Mouse (Mus musculus) liver, embryonic 13.5 days (tissue): ENCODE data around the gene Cyth1. TPM values are rescaled to one million over a fixed set of nuclear protein-coding genes. Genes with fewer than 3 reads are reported as not detected.

Experiments
- ATAC-seq: fragments of 200-750 bp; cut with Nextera tagmentation; 2 replicates; pipeline ENCODE4 v1.8.0; 2017; ENCODE audit warnings: low read depth, mild to moderate bottlenecking, moderate number of reproducible peaks, moderate library complexity
- DNase-seq: peaks from one replicate; pipeline ENCODE4 v3.0.0; 2022
- H3K27ac ChIP-seq: fragments of 300-500 bp; sonication (generic); 2 replicates; pipeline ENCODE4 v1.5.1; 2015; ENCODE audit warnings: moderate library complexity, mild to moderate bottlenecking, inconsistent platforms
- H3K27me3 ChIP-seq: fragments of 300-500 bp; sonication (generic); 2 replicates; pipeline ENCODE4 v1.6.1; 2015; ENCODE audit warnings: mild to moderate bottlenecking, inconsistent platforms
- H3K36me3 ChIP-seq: fragments of 300-500 bp; sonication (generic); 2 replicates; pipeline ENCODE4 v1.6.1; 2015; ENCODE audit warnings: mild to moderate bottlenecking, inconsistent platforms
- H3K4me1 ChIP-seq: fragments of 300-500 bp; sonication (generic); replicated peaks from 2 replicates; pipeline ENCODE4 v1.6.1; 2015; ENCODE audit warnings: inconsistent platforms
- H3K4me2 ChIP-seq: fragments of 300-500 bp; sonication (generic); 2 replicates; pipeline ENCODE4 v1.6.1; 2015; ENCODE audit warnings: inconsistent platforms, mild to moderate bottlenecking, moderate library complexity
- H3K4me3 ChIP-seq: fragments of 300-500 bp; sonication (generic); replicated peaks from 2 replicates; pipeline ENCODE4 v1.5.1; 2015; ENCODE audit warnings: mild to moderate bottlenecking, inconsistent platforms
- H3K9ac ChIP-seq: fragments of 300-500 bp; sonication (generic); 2 replicates; pipeline ENCODE4 v1.6.1; 2015; ENCODE audit warnings: mild to moderate bottlenecking, inconsistent platforms
- H3K9me3 ChIP-seq: fragments of 300-500 bp; sonication (generic); replicated peaks from 2 replicates; pipeline ENCODE4 v1.6.1; 2016; ENCODE audit warnings: inconsistent platforms
- WGBS: fragments of 180-500 bp; shearing (Covaris S2); methylation state at CpG from one replicate; pipeline ENCODE4 v1.1.7; 2015; ENCODE audit not compliant: insufficient replicate concordance; 5-methylcytosine and 5-hydroxymethylcytosine counted together
- polyA plus RNA-seq: library from polyadenylated mRNA; unstranded; fragments of >200 nt; fragmentation: Nextera tagmentation; extraction: Ambion mirVana; gene quantifications from 2 replicates; pipeline ENCODE4 v1.2.1, GENCODE M21; 2015

Gene Cyth1
- polyA plus RNA-seq, 1 experiment from 2014 or later: 2.3 TPM

GRCm38 (mm10) chr11:118193390-118194147, 54.8 kb downstream of the Cyth1 start:
- no peaks in the 10 kb centered on the region for H3K27me3 ChIP-seq
- H3K4me2 ChIP-seq: no peak overlapping the region
- ATAC-seq (no peak), DNase-seq (no peak)
- H3K9me3 ChIP-seq: no peaks in the 10 kb centered on the region
- no peak overlapping the region for H3K9ac ChIP-seq
- H3K27ac ChIP-seq: no peak overlapping the region
- H3K36me3 ChIP-seq: no peaks in the 10 kb centered on the region
- H3K4me1 ChIP-seq: peaks cover 23% of the 10 kb centered on the region
- no peak overlapping the region for H3K4me3 ChIP-seq
- 71% methylated on average over 14 of the region's 14 CpGs for WGBS

GRCm38 (mm10) chr11:118192973-118193372, 55.4 kb downstream of the Cyth1 start:
- H3K27ac ChIP-seq: no peak overlapping the region
- no peak overlapping the region for H3K9ac ChIP-seq
- WGBS: 70% methylated on average over 5 of the region's 5 CpGs
- H3K4me2 ChIP-seq: no peak overlapping the region
- H3K4me3 ChIP-seq: no peak overlapping the region
- ATAC-seq (no peak), DNase-seq (no peak)
- peaks cover 18% of the 10 kb centered on the region for H3K4me1 ChIP-seq
- no peaks in the 10 kb centered on the region for H3K27me3 ChIP-seq
- H3K36me3 ChIP-seq: peaks cover 4% of the 10 kb centered on the region; the same call in 1 of the 2 replicates
- no peaks in the 10 kb centered on the region for H3K9me3 ChIP-seq

- Histone ChIP-seq H3K9me3 (no peaks in the 10 kb centered on the region), H3K9ac (no peak overlapping the region), H3K4me1 (peaks cover 11% of the 10 kb centered on the region; the same call in 1 of the 2 replicates), H3K4me3 (no peak overlapping the region), H3K4me2 (no peak overlapping the region), H3K27ac (no peak overlapping the region), H3K36me3 (peaks cover 16% of the 10 kb centered on the region; the same call in 1 of the 2 replicates), H3K27me3 (no peaks in the 10 kb centered on the region)
- ATAC-seq: no peak
- no peak for DNase-seq
- 82% methylated on average over 9 of the region's 9 CpGs for WGBS
Observed at GRCm38 (mm10) chr11:118182768-118183167, 65.6 kb downstream of the Cyth1 start.

GRCm38 (mm10) chr11:118182353-118182752, 66.0 kb downstream of the Cyth1 start:
- Histone ChIP-seq H3K4me3 (no peak overlapping the region), H3K9ac (no peak overlapping the region), H3K9me3 (no peaks in the 10 kb centered on the region), H3K36me3 (peaks cover 16% of the 10 kb centered on the region; the same call in 1 of the 2 replicates), H3K4me2 (no peak overlapping the region), H3K27ac (no peak overlapping the region), H3K27me3 (no peaks in the 10 kb centered on the region), H3K4me1 (peaks cover 11% of the 10 kb centered on the region; the same call in 1 of the 2 replicates)
- DNase-seq (no peak), ATAC-seq (no peak)
- WGBS: 74% methylated on average over 4 of the region's 4 CpGs

- H3K36me3 ChIP-seq: peaks cover 14% of the 10 kb centered on the region; the same call in 1 of the 2 replicates
- no peak overlapping the region for H3K4me3 ChIP-seq
- peaks cover 8% of the 10 kb centered on the region; the same call in 1 of the 2 replicates for H3K4me1 ChIP-seq
- ATAC-seq (no peak), DNase-seq (no peak)
- no peak overlapping the region for H3K9ac ChIP-seq
- H3K27ac ChIP-seq: no peak overlapping the region
- no peaks in the 10 kb centered on the region for H3K27me3 ChIP-seq
- 44% methylated on average over 7 of the region's 7 CpGs for WGBS
- no peak overlapping the region for H3K4me2 ChIP-seq
- no peaks in the 10 kb centered on the region for H3K9me3 ChIP-seq
Observed at GRCm38 (mm10) chr11:118180199-118180598, 68.2 kb downstream of the Cyth1 start.

- WGBS: 56% methylated on average over 5 of the region's 5 CpGs
- ATAC-seq: no peak
- Histone ChIP-seq H3K4me3 (no peak overlapping the region), H3K27ac (no peak overlapping the region), H3K4me1 (no peaks in the 10 kb centered on the region), H3K36me3 (peaks cover 9% of the 10 kb centered on the region; the same call in 1 of the 2 replicates), H3K9ac (no peak overlapping the region), H3K27me3 (no peaks in the 10 kb centered on the region), H3K4me2 (no peak overlapping the region), H3K9me3 (no peaks in the 10 kb centered on the region)
- no peak for DNase-seq
Observed at GRCm38 (mm10) chr11:118178236-118178635, 70.2 kb downstream of the Cyth1 start.

- WGBS: 76% methylated on average over 7 of the region's 7 CpGs
- Histone ChIP-seq H3K9ac (no peak overlapping the region), H3K4me3 (no peak overlapping the region), H3K4me1 (no peaks in the 10 kb centered on the region), H3K36me3 (no peaks in the 10 kb centered on the region), H3K9me3 (no peaks in the 10 kb centered on the region), H3K4me2 (no peak overlapping the region), H3K27me3 (no peaks in the 10 kb centered on the region), H3K27ac (no peak overlapping the region)
- ATAC-seq (no peak), DNase-seq (no peak)
Observed at GRCm38 (mm10) chr11:118174752-118175151, 73.6 kb downstream of the Cyth1 start.

GRCm38 (mm10) chr11:118172768-118173167, 75.6 kb downstream of the Cyth1 start:
- WGBS: 64% methylated on average over 5 of the region's 5 CpGs
- Histone ChIP-seq H3K27ac (no peak overlapping the region), H3K4me1 (no peaks in the 10 kb centered on the region), H3K9ac (no peak overlapping the region), H3K4me2 (no peak overlapping the region), H3K27me3 (no peaks in the 10 kb centered on the region), H3K9me3 (no peaks in the 10 kb centered on the region), H3K4me3 (no peak overlapping the region), H3K36me3 (peaks cover 4% of the 10 kb centered on the region; the same call in 1 of the 2 replicates)
- DNase-seq: no peak
- ATAC-seq: no peak

- Histone ChIP-seq H3K4me2 (no peak overlapping the region), H3K4me3 (no peak overlapping the region), H3K4me1 (no peaks in the 10 kb centered on the region), H3K27me3 (no peaks in the 10 kb centered on the region), H3K9me3 (no peaks in the 10 kb centered on the region), H3K27ac (no peak overlapping the region), H3K9ac (no peak overlapping the region), H3K36me3 (peaks cover 7% of the 10 kb centered on the region)
- ATAC-seq (no peak), DNase-seq (no peak)
- WGBS: 73% methylated on average over 5 of the region's 5 CpGs
Observed at GRCm38 (mm10) chr11:118170333-118170732, 78.1 kb downstream of the Cyth1 start.

- H3K4me1 ChIP-seq: no peaks in the 10 kb centered on the region
- no peak for DNase-seq
- no peak overlapping the region for H3K27ac ChIP-seq
- no peak for ATAC-seq
- no peaks in the 10 kb centered on the region for H3K9me3 ChIP-seq
- no peak overlapping the region for H3K9ac ChIP-seq
- 76% methylated on average over 9 of the region's 9 CpGs for WGBS
- H3K27me3 ChIP-seq: no peaks in the 10 kb centered on the region
- H3K4me3 ChIP-seq: no peak overlapping the region
- H3K36me3 ChIP-seq: peaks cover 7% of the 10 kb centered on the region
- H3K4me2 ChIP-seq: no peak overlapping the region
Observed at GRCm38 (mm10) chr11:118168714-118169113, 79.7 kb downstream of the Cyth1 start.

- peaks cover 7% of the 10 kb centered on the region for H3K36me3 ChIP-seq
- ATAC-seq: no peak
- H3K9me3 ChIP-seq: no peaks in the 10 kb centered on the region
- H3K9ac ChIP-seq: no peak overlapping the region
- 60% methylated on average over 5 of the region's 5 CpGs for WGBS
- H3K4me1 ChIP-seq: peaks cover 1% of the 10 kb centered on the region; the same call in 1 of the 2 replicates
- no peak overlapping the region for H3K27ac ChIP-seq
- no peak for DNase-seq
- no peak overlapping the region for H3K4me2 ChIP-seq
- no peaks in the 10 kb centered on the region for H3K27me3 ChIP-seq
- H3K4me3 ChIP-seq: no peak overlapping the region
Observed at GRCm38 (mm10) chr11:118166626-118167025, 81.8 kb downstream of the Cyth1 start.

GRCm38 (mm10) chr11:118165681-118166080, 82.7 kb downstream of the Cyth1 start:
- ATAC-seq (no peak), DNase-seq (no peak)
- Histone ChIP-seq H3K27ac (no peak overlapping the region), H3K36me3 (peaks cover 7% of the 10 kb centered on the region), H3K4me1 (peaks cover 6% of the 10 kb centered on the region; the same call in 1 of the 2 replicates), H3K9ac (no peak overlapping the region), H3K4me2 (no peak overlapping the region), H3K4me3 (no peak overlapping the region), H3K27me3 (no peaks in the 10 kb centered on the region), H3K9me3 (no peaks in the 10 kb centered on the region)
- WGBS: 73% methylated on average over 11 of the region's 11 CpGs
